Mouse (Mus musculus) heart, adult 8-10 months (tissue): ENCODE data around the gene Abhd6. TPM values are rescaled to one million over a fixed set of nuclear protein-coding genes. Genes with fewer than 3 reads are reported as not detected.

Experiments
- DNase-seq: peaks from one replicate; pipeline ENCODE4 v3.0.0; 2022; ENCODE audit warnings: low spot score
- total RNA-seq, 4 experiments: library from RNA; stranded (reverse); gene quantifications; 2 replicates each; pipeline ENCODE4 v1.2.4; 2022

Abhd6 gene
- total RNA-seq, 4 experiments from 2014 or later = 11.0 to 14.3 (median 12.2) TPM

GRCm38 (mm10) chr14:8029752-8030151, 27.1 kb downstream of the Abhd6 start:
- no peak for DNase-seq

DNA sequence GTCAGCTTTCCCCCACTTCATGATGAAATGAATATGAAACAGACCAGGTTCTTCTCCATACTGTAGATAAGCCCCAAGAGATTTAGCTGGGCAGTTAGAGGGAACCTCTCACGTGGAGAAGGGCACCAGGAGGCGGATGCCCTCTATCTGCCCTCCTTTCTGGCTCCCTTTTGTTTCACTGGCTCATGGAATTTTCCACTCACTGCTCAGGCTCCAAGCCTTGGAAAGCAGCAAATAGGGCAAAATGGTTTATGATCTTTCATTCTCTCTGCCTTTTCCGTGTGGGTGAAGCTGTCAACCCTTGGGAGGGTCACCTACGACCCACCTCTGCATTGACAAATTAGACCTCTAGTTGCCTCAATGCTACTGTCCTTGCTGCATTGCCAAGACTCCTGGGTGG, 27.8 kb downstream of the Abhd6 start:
- DNase-seq = peak; percentile 28

GRCm38 (mm10) chr14:8032087-8032944, 29.6 kb downstream of the Abhd6 start:
- no peak for DNase-seq

DNA sequence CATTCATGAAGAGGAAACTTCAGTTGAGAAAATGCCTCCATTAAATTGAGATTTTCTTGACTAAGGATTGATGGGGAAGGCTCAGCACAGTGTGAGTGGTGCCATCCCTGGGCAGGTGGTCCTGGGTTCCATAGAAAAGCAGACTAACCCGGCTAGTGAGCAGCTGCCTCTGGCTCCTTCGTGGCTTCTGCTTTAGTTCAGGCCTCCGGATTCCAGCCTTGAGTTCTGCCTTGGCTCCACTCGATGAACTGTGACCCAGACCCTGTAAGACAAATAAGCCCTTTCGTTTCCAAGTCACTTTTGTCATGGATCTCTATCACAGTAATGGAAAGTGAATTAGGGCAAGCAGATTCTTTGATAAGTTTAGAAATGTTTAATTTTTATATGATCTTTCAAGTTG, 31.9 kb downstream of the Abhd6 start:
- DNase-seq = no peak

- no peak for DNase-seq
Observed at GRCm38 (mm10) chr14:8035951-8036350, 33.2 kb downstream of the Abhd6 start.

DNA sequence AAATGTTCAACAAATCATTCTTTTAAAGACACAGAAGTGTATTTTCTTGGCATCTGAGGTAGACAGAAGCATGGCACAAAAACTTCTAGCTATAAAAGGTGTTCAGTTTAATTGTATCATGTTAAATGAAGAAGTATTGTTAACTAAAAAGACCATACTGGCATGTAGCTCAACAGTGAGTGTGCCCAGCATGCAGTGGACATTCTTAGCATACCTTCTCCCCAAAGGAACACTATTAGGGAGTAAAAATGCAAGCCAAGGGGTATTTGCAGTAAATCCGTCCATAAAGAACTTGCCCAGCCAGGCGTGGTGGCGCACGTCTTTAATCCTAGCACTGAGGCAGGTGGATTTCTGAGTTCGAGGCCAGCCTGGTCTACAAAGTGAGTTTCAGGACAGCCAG, 33.7 kb downstream of the Abhd6 start:
- no peak for DNase-seq

DNA sequence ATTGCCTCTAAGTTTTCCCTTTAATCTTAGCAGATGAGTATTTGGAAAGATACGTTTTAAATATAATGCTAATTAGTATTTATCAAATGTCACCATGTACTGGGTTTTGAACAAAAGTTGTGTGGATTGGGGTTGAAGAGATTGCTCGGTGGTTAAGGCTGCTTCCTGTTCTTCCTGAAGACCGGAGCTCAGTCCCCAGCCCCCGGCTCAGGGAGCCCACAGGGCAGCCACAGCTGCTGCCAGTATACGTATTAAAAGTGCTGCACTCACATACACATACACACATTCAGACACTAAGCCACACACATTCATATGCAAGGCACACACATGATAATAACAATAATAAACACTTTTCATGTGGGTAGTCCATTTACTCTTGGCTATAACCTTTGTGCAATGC, 35.4 kb downstream of the Abhd6 start:
- no peak for DNase-seq

GRCm38 (mm10) chr14:8038791-8039448, 36.2 kb downstream of the Abhd6 start:
- DNase-seq = peak; percentile 75

GRCm38 (mm10) chr14:8040179-8040578, 37.5 kb downstream of the Abhd6 start:
- no peak for DNase-seq

- DNase-seq = no peak
Observed at GRCm38 (mm10) chr14:8040911-8041678, 38.4 kb downstream of the Abhd6 start.

- no peak for DNase-seq
Observed at GRCm38 (mm10) chr14:8042120-8042519, 39.4 kb downstream of the Abhd6 start.

GRCm38 (mm10) chr14:8042577-8042976, 39.9 kb downstream of the Abhd6 start:
- DNase-seq = no peak

GRCm38 (mm10) chr14:8044330-8044729, 41.6 kb downstream of the Abhd6 start:
- DNase-seq = no peak

GRCm38 (mm10) chr14:8044786-8045185, 42.1 kb downstream of the Abhd6 start:
- DNase-seq = no peak

GRCm38 (mm10) chr14:8045187-8045846, 42.6 kb downstream of the Abhd6 start:
- DNase-seq = no peak

GRCm38 (mm10) chr14:8046839-8047238, 44.1 kb downstream of the Abhd6 start:
- no peak for DNase-seq

DNA sequence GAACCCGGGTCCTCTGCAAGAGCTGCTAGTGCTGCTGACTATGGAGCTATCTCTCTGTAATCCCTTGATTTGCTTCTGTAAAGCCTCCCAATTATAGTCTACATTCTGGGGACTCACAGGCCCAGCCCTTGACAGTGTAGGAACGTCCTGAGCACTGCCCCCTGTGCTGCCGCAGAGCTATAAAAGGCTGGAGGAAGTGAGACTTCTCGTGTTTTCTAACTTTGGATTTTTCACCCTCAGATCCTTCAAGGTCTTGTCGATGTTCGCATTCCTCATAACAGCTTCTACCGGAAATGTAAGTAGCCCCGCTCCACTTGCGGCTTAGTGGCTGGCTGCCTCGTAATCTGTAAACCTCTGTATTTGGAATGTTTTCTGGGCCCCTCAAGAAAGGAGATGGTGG, 46.6 kb downstream of the Abhd6 start:
- no peak for DNase-seq

- no peak for DNase-seq
Observed at GRCm38 (mm10) chr14:8051869-8052268, 49.2 kb downstream of the Abhd6 start.

DNA sequence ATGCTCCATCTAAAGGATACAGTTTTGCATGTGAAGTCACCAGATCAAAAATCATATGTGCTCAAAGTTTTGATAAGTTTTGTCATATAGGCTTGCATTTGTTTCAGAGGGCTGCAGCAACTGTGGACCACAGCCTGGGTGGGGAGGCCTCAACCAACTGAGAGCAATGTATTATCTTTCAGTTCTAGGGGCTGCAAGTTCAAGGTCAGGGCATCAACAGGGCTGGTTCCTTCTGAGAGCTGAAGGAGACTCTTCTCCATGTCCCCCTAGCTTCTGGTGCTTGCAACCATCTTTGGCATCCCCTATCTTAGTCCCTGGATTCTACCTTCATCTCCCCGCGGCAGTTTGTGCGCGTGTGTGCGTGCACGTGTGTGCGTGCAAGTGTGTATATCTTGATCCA, 50.0 kb downstream of the Abhd6 start:
- no peak for DNase-seq

GRCm38 (mm10) chr14:8054310-8055102, 51.8 kb downstream of the Abhd6 start:
- no peak for DNase-seq

GRCm38 (mm10) chr14:8056076-8056475, 53.4 kb downstream of the Abhd6 start:
- no peak for DNase-seq
